Mouse (Mus musculus) stomach, postnatal 0 days (tissue): ENCODE measurements at regions not wholly inside any gene's neighbourhood (a gene's known extent, or its start where the extent isn't known, plus 50 kb on each side); places are given as distances from the start of the nearest gene placed in this dataset.

Experiments
- ATAC-seq: fragments of 200-750 bp; cut with Nextera tagmentation; 2 replicates; pipeline ENCODE4 v1.8.0; 2017; ENCODE audit not compliant: low FRiP score, low TSS enrichment
- DNase-seq: peaks from one replicate; pipeline ENCODE4 v3.0.0-alpha.2; 2016; ENCODE audit warnings: low spot score
- H3K27ac ChIP-seq: fragments of 300-500 bp; sonication (generic); replicated peaks from 2 replicates; pipeline ENCODE4 v1.5.1; 2014; ENCODE audit warnings: mild to moderate bottlenecking, control low read depth
- H3K27me3 ChIP-seq: fragments of 300-500 bp; sonication (generic); 2 replicates; pipeline ENCODE4 v1.6.1; 2014; ENCODE audit warnings: low read length; ENCODE audit not compliant: control insufficient read depth, insufficient read depth
- H3K36me3 ChIP-seq: fragments of 300-500 bp; sonication (generic); 2 replicates; pipeline ENCODE4 v1.6.1; 2014; ENCODE audit warnings: low read length, mixed read lengths; ENCODE audit not compliant: control insufficient read depth, insufficient read depth
- H3K4me1 ChIP-seq: fragments of 300-500 bp; sonication (generic); replicated peaks from 2 replicates; pipeline ENCODE4 v1.6.1; 2014; ENCODE audit warnings: antibody characterized with exemption; ENCODE audit not compliant: control insufficient read depth, insufficient read depth
- H3K4me2 ChIP-seq: fragments of 300-500 bp; sonication (generic); replicated peaks from 2 replicates; pipeline ENCODE4 v1.6.1; 2014; ENCODE audit warnings: low read depth, mild to moderate bottlenecking, control low read depth, moderate library complexity
- H3K4me3 ChIP-seq: fragments of 300-500 bp; sonication (generic); 2 replicates; pipeline ENCODE4 v1.5.1; 2014; ENCODE audit warnings: low read depth, low read length, control low read depth
- H3K9ac ChIP-seq: fragments of 300-500 bp; sonication (generic); 2 replicates; pipeline ENCODE4 v1.6.1; 2014; ENCODE audit warnings: mild to moderate bottlenecking, low read length, control low read depth, mixed read lengths
- H3K9me3 ChIP-seq: fragments of 300-500 bp; sonication (generic); 2 replicates; pipeline ENCODE4 v1.6.1; 2016; ENCODE audit warnings: low read length; ENCODE audit not compliant: control insufficient read depth
- CTCF ChIP-seq: IDR thresholded peaks from 2 replicates; pipeline ENCODE4 v1.5.1; 2016; ENCODE audit warnings: antibody characterized with exemption, low read depth, mild to moderate bottlenecking, moderate library complexity
- EP300 ChIP-seq: optimal IDR thresholded peaks from 2 replicates; pipeline ENCODE3; 2016; ENCODE audit warnings: antibody characterized with exemption
- WGBS: fragments of 180-500 bp; shearing (Covaris S2); extraction: QIAGEN DNeasy Blood & Tissue Kit; methylation state at CpG from one replicate; pipeline ENCODE4 v1.1.7; 2014; 5-methylcytosine and 5-hydroxymethylcytosine counted together

DNA sequence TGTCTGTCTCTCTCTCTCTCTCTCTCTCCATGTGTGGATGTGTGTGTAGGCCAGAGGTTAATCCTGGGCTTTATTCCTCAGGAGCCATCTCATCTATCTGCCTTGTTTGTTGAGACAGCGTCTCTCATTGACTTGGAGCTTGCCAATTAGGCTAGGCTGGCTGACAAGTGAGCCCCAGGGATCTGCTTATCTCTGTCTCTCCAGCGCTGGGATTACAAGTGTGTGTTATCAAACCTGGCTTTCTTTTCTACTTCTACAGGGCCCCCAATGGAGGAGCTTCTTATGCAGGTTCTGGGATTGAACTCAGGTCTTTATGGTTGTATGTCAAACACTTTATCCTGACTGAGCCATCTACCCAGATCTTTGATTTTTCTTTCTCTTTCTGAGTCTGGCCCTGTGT is 112.4 kb upstream of the Usp9x start:
- H3K4me3 ChIP-seq, result no peak overlapping the region
- H3K27me3 ChIP-seq, result no peaks in the 10 kb centered on the region
- no peak overlapping the region for H3K4me2 ChIP-seq
- H3K36me3 ChIP-seq, result no peaks in the 10 kb centered on the region
- no peak overlapping the region for H3K9ac ChIP-seq
- H3K4me1 ChIP-seq, result no peaks in the 10 kb centered on the region
- WGBS, result 46% methylated on average over 2 of the region's 2 CpGs
- H3K9me3 ChIP-seq, result no peaks in the 10 kb centered on the region
- H3K27ac ChIP-seq, result no peak overlapping the region
- TF ChIP-seq EP300, result no peak
- TF ChIP-seq CTCF, result no peak
- ATAC-seq (no peak), DNase-seq (no peak)

DNA sequence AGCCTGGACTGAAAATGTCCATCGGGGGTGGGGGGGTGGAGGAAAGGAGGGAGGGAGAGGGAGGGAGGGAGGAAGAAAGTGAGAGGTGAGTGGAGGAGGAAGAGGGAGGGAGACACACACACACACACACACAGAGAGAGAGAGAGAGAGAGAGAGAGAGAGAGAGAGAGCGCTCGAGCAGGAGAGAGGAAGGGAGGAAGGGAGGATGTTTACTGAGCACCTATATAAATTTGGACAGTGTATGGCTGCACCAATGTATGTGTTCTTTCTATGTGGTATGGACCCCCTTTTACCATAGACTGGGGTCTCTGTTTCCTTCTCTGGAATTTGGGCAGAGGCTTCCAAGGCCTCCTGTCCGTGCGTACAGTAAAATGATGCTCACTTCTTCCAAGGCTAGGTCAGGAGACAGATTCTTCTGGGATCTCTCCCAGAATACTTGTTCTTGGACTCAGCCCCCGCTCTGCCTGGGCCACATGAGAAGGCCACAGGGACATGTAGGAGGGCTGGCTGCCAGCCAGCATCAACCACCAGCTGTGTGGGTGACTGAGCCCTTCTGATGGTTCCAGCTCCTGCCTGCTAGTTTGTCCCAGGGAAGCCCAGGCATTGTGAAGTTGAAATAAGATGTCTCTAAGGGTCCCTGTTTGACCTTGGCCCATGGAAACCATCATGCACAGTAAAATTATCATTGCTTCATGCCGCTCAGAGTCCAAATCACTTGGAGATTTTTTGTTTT is 120.2 kb upstream of the Usp9x start:
- Histone ChIP-seq H3K27me3 (no peaks in the 10 kb centered on the region), H3K36me3 (no peaks in the 10 kb centered on the region), H3K27ac (no peak overlapping the region), H3K4me1 (no peaks in the 10 kb centered on the region), H3K9me3 (no peaks in the 10 kb centered on the region), H3K4me2 (no peak overlapping the region), H3K9ac (no peak overlapping the region), H3K4me3 (no peak overlapping the region)
- DNase-seq (no peak), ATAC-seq (no peak)
- no peak for TF ChIP-seq CTCF
- TF ChIP-seq EP300, result no peak
- WGBS, result 68% methylated on average over 5 of the region's 7 CpGs

DNA sequence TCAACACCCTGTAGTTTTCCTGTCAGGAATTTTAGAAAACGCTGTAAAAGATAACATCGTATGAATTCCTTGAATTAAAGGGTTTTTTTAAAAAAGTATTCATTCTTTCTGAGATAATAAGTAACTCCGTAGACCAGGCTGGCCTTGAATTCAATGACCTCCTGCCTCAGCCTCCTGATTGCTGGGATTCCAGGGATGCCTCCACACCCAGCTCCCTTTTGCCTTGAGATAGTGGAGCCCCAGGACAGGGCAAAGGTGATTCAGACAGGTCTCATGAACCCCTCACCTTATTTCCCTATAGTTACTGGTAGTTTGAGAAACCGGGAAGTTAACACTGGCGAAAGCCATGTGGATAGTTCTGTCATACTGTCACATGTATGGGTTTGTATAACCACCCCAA is 128.8 kb upstream of the Usp9x start:
- no peak overlapping the region for H3K4me2 ChIP-seq
- WGBS, result 84% methylated on average over 5 of the region's 5 CpGs

DNA sequence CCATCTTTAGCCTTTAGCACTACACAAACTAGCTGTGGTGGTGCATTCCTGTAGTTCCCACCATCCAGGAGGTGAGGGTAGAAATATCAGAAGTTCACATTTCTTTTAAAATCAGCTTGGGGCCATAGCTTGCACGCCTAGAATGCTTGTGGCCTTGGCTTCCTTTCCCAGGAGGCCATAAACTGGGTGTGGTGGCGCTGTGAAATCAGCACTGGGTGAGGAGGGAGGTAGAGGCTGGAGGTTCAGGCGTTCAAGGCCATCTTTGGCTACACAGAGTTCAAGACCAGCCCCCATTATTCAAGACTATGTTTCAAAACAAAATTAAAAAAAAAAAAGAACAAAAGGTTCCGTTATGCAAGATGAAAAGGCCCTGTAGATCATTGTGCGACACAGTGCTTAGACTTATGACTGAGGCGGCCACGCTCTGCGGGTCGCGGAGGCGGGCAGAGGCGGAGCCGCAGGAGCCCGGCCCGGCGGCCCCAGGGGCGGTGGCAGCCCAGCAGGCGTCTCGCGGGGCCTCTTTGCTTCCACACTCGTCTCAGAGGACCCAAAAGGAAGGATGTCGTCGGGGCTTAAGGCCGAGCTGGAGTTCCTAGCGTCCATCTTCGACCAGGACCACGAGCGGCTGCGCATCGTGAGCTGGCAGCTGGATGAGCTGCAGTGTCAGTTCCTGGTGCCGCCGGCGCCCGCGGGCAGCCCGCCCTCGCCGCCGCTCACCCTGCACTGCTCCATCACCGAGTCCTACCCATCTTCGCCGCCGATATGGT is 134.7 kb upstream of the Usp9x start:
- Histone ChIP-seq H3K27ac (no peak overlapping the region), H3K4me2 (peak overlapping the region; percentile 62), H3K9me3 (no peaks in the 10 kb centered on the region), H3K9ac (peak overlapping the region; percentile 55), H3K4me3 (peak overlapping the region; percentile 43), H3K4me1 (no peaks in the 10 kb centered on the region), H3K36me3 (no peaks in the 10 kb centered on the region), H3K27me3 (no peaks in the 10 kb centered on the region)
- no peak for TF ChIP-seq EP300
- no peak for TF ChIP-seq CTCF
- WGBS, result 17% methylated on average over 33 of the region's 43 CpGs
- peak; percentile 19 for DNase-seq
- ATAC-seq, result peak; percentile 49; the same call in 1 of the 2 replicates

More for the DNA sequence above, 128.8 kb upstream of the Usp9x start:
- ATAC-seq, result no peak
- H3K36me3 ChIP-seq, result no peaks in the 10 kb centered on the region
- no peak for DNase-seq
- TF ChIP-seq CTCF (no peak), EP300 (no peak)
- no peak overlapping the region for H3K4me3 ChIP-seq
- no peak overlapping the region for H3K9ac ChIP-seq
- H3K27me3 ChIP-seq, result no peaks in the 10 kb centered on the region
- H3K27ac ChIP-seq, result no peak overlapping the region
- H3K4me1 ChIP-seq, result no peaks in the 10 kb centered on the region
- no peaks in the 10 kb centered on the region for H3K9me3 ChIP-seq

DNA sequence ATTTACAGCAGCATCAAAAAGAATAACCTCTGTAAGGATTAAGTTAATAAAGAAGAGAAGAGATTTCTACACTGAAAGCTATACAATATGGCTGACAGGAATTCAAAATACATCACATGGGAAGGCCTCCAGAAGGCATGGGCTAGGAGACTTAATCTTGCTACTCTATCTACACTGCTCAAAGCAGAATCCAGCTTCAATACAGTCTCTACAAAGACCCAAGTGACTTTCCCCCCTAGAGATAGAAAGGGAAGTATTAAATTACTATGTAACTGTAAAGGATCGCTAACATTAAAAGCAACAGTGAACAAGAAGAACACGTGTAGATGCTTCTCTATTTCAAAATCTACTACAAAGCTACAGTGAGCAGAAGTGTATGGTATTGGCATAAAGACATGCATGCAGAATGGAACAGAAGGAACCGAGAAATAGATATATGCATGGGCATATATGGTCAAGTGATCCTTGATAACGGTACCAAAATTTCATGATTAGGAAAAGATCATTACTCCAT is 137.9 kb upstream of the Usp9x start:
- H3K4me3 ChIP-seq, result no peak overlapping the region
- H3K4me1 ChIP-seq, result no peaks in the 10 kb centered on the region
- no peaks in the 10 kb centered on the region for H3K9me3 ChIP-seq
- no peak overlapping the region for H3K27ac ChIP-seq
- no peaks in the 10 kb centered on the region for H3K36me3 ChIP-seq
- DNase-seq, result no peak
- H3K9ac ChIP-seq, result no peak overlapping the region
- TF ChIP-seq CTCF (no peak), EP300 (no peak)
- no peak overlapping the region for H3K4me2 ChIP-seq
- WGBS, result 89% methylated on average over 4 of the region's 4 CpGs
- H3K27me3 ChIP-seq, result no peaks in the 10 kb centered on the region
- ATAC-seq, result no peak

DNA sequence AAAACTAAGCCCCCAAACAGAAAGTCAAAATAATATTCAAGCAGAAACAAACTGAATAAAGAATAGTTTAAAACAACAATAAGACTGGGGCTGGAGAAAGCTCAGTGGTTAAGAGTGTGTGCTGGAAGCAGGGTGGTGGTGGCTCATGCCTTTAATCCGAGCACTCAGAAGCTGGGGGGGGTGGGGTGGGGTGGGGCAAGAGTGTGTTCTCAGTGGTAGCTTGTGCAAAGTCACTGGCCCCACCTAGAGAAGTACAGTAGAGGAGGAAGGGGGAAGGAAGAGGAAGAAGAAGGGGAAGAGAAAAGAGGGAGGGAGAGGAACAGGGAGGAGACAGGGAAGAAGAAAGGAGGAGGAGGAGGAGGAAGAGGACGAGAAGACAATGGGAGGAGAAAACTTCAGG is 141.1 kb upstream of the Usp9x start:
- no peaks in the 10 kb centered on the region for H3K4me1 ChIP-seq
- H3K27ac ChIP-seq, result no peak overlapping the region
- no peak overlapping the region for H3K4me3 ChIP-seq
- DNase-seq (no peak), ATAC-seq (no peak)
- no peak for TF ChIP-seq CTCF
- TF ChIP-seq EP300, result no peak
- H3K36me3 ChIP-seq, result no peaks in the 10 kb centered on the region
- no peak overlapping the region for H3K9ac ChIP-seq
- no peak overlapping the region for H3K4me2 ChIP-seq
- 52% methylated on average over 2 of the region's 2 CpGs for WGBS
- no peaks in the 10 kb centered on the region for H3K27me3 ChIP-seq
- no peaks in the 10 kb centered on the region for H3K9me3 ChIP-seq
